Mouse (Mus musculus) forebrain, embryonic 10.5 days (tissue): ENCODE results near the gene Tinagl1. TPM values are rescaled to one million over a fixed set of nuclear protein-coding genes. Genes with fewer than 3 reads are reported as not detected.

ENCODE experiments used
- DNase-seq: peaks from one replicate; pipeline ENCODE4 v3.0.0-alpha.2; 2017; ENCODE audit warnings: low spot score; ENCODE audit errors: extremely low spot score
- H3K27ac ChIP-seq: fragments of 300-500 bp; sonication (generic); 2 replicates; pipeline ENCODE4 v1.5.1; 2016; ENCODE audit warnings: mild to moderate bottlenecking
- H3K27me3 ChIP-seq: fragments of 300-500 bp; sonication (generic); 2 replicates; pipeline ENCODE4 v1.6.1; 2016; ENCODE audit warnings: mild to moderate bottlenecking; ENCODE audit not compliant: poor library complexity, severe bottlenecking
- H3K36me3 ChIP-seq: fragments of 300-500 bp; sonication (generic); replicated peaks from 2 replicates; pipeline ENCODE4 v1.6.1; 2016; ENCODE audit warnings: mild to moderate bottlenecking, moderate library complexity
- H3K4me1 ChIP-seq: fragments of 300-500 bp; sonication (generic); 2 replicates; pipeline ENCODE4 v1.6.1; 2016
- H3K4me3 ChIP-seq: fragments of 300-500 bp; sonication (generic); 2 replicates; pipeline ENCODE4 v1.5.1; 2016; ENCODE audit warnings: mild to moderate bottlenecking, moderate library complexity
- H3K9me3 ChIP-seq: fragments of 300-500 bp; sonication (generic); 2 replicates; pipeline ENCODE4 v1.6.1; 2016; ENCODE audit warnings: mild to moderate bottlenecking, moderate library complexity
- WGBS: fragments of 180-500 bp; shearing (Covaris S2); methylation state at CpG from one replicate; pipeline ENCODE4 v1.1.7; 2016; 5-methylcytosine and 5-hydroxymethylcytosine counted together
- polyA plus RNA-seq: library from polyadenylated mRNA; unstranded; fragments of >200 nt; fragmentation: Nextera tagmentation; extraction: Ambion mirVana; gene quantifications from 2 replicates; pipeline ENCODE4 v1.2.1, GENCODE M21; 2016

Tinagl1 gene
- polyA plus RNA-seq, 1 experiment from 2014 or later: 7.2 TPM

GRCm38 (mm10) chr4:130130641-130131350 is 44.1 kb downstream of the Tinagl1 start:
- DNase-seq: no peak
- H3K9me3 ChIP-seq: no peaks in the 10 kb centered on the region
- peaks cover 54% of the 10 kb centered on the region for H3K4me1 ChIP-seq
- H3K36me3 ChIP-seq: peaks cover 25% of the 10 kb centered on the region
- H3K4me3 ChIP-seq: no peak overlapping the region
- peaks cover 8% of the 10 kb centered on the region; the same call in 1 of the 2 replicates for H3K27me3 ChIP-seq
- 48% methylated on average over 13 of the region's 13 CpGs for WGBS
- no peak overlapping the region for H3K27ac ChIP-seq

GRCm38 (mm10) chr4:130130082-130130481 is 44.8 kb downstream of the Tinagl1 start:
- WGBS: 85% methylated on average over 10 of the region's 10 CpGs
- H3K9me3 ChIP-seq: no peaks in the 10 kb centered on the region
- H3K4me1 ChIP-seq: peaks cover 52% of the 10 kb centered on the region
- DNase-seq: no peak
- H3K27ac ChIP-seq: no peak overlapping the region
- H3K36me3 ChIP-seq: peaks cover 32% of the 10 kb centered on the region
- no peak overlapping the region for H3K4me3 ChIP-seq
- H3K27me3 ChIP-seq: peaks cover 4% of the 10 kb centered on the region; the same call in 1 of the 2 replicates

GRCm38 (mm10) chr4:130128907-130129306 is 46.0 kb downstream of the Tinagl1 start:
- H3K27ac ChIP-seq: no peak overlapping the region
- peaks cover 42% of the 10 kb centered on the region for H3K4me1 ChIP-seq
- 81% methylated on average over 5 of the region's 5 CpGs for WGBS
- no peak for DNase-seq
- H3K4me3 ChIP-seq: no peak overlapping the region
- H3K36me3 ChIP-seq: peaks cover 44% of the 10 kb centered on the region
- peaks cover 4% of the 10 kb centered on the region; the same call in 1 of the 2 replicates for H3K27me3 ChIP-seq
- H3K9me3 ChIP-seq: no peaks in the 10 kb centered on the region

- Histone ChIP-seq H3K36me3 (peaks cover 74% of the 10 kb centered on the region), H3K4me3 (no peak overlapping the region), H3K27me3 (no peaks in the 10 kb centered on the region), H3K27ac (peak overlapping the region; percentile 48), H3K4me1 (peaks cover 41% of the 10 kb centered on the region), H3K9me3 (no peaks in the 10 kb centered on the region)
- WGBS: 71% methylated on average over 5 of the region's 5 CpGs
- DNase-seq: no peak
Observed at GRCm38 (mm10) chr4:130125935-130126334, 49.0 kb downstream of the Tinagl1 start.

- DNase-seq: no peak
- Histone ChIP-seq H3K4me3 (no peak overlapping the region), H3K9me3 (no peaks in the 10 kb centered on the region), H3K36me3 (peaks cover 79% of the 10 kb centered on the region), H3K27ac (no peak overlapping the region), H3K4me1 (peaks cover 33% of the 10 kb centered on the region), H3K27me3 (no peaks in the 10 kb centered on the region)
- 92% methylated on average over 6 of the region's 6 CpGs for WGBS
Observed at GRCm38 (mm10) chr4:130125164-130125563, 49.8 kb downstream of the Tinagl1 start.

GRCm38 (mm10) chr4:130124110-130124509 is 50.8 kb downstream of the Tinagl1 start:
- WGBS: 91% methylated on average over 4 of the region's 4 CpGs
- H3K27me3 ChIP-seq: no peaks in the 10 kb centered on the region
- no peaks in the 10 kb centered on the region for H3K9me3 ChIP-seq
- 0 out of 2 replicates have a peak overlapping the region, but pooled peaks have one; percentile 8 for H3K27ac ChIP-seq
- H3K4me1 ChIP-seq: peaks cover 25% of the 10 kb centered on the region
- DNase-seq: no peak
- H3K4me3 ChIP-seq: no peak overlapping the region
- H3K36me3 ChIP-seq: peaks cover 79% of the 10 kb centered on the region

GRCm38 (mm10) chr4:130123020-130123419 is 51.9 kb downstream of the Tinagl1 start:
- no peak overlapping the region for H3K4me3 ChIP-seq
- WGBS: 91% methylated on average over 5 of the region's 5 CpGs
- H3K36me3 ChIP-seq: peaks cover 76% of the 10 kb centered on the region
- no peaks in the 10 kb centered on the region for H3K27me3 ChIP-seq
- no peak overlapping the region for H3K27ac ChIP-seq
- H3K4me1 ChIP-seq: peaks cover 25% of the 10 kb centered on the region
- no peaks in the 10 kb centered on the region for H3K9me3 ChIP-seq
- DNase-seq: no peak

- H3K36me3 ChIP-seq: peaks cover 61% of the 10 kb centered on the region
- no peak overlapping the region for H3K4me3 ChIP-seq
- H3K9me3 ChIP-seq: no peaks in the 10 kb centered on the region
- no peak overlapping the region for H3K27ac ChIP-seq
- H3K4me1 ChIP-seq: peaks cover 22% of the 10 kb centered on the region
- no peaks in the 10 kb centered on the region for H3K27me3 ChIP-seq
- no peak for DNase-seq
- WGBS: 71% methylated on average over 8 of the region's 8 CpGs
Observed at GRCm38 (mm10) chr4:130121560-130121959, 53.4 kb downstream of the Tinagl1 start.

- Histone ChIP-seq H3K4me3 (no peak overlapping the region), H3K4me1 (peaks cover 13% of the 10 kb centered on the region), H3K36me3 (peaks cover 54% of the 10 kb centered on the region), H3K27me3 (no peaks in the 10 kb centered on the region), H3K9me3 (no peaks in the 10 kb centered on the region), H3K27ac (no peak overlapping the region)
- 82% methylated on average over 4 of the region's 4 CpGs for WGBS
- DNase-seq: no peak
Observed at GRCm38 (mm10) chr4:130120752-130121151, 54.2 kb downstream of the Tinagl1 start.

Other genes starting within 250 kb of the Tinagl1 start
- gene Spocd1, start 245.9 kb downstream of the Tinagl1 start, polyA plus RNA-seq: not detected in 2 replicates
- 0.84 and 1.4 TPM in 2 replicates for gene Adgrb2, start 190.3 kb downstream of the Tinagl1 start, polyA plus RNA-seq
- gene Col16a1, start 127.3 kb downstream of the Tinagl1 start, polyA plus RNA-seq: 2.3 and 2.4 TPM in 2 replicates
- gene Pef1, start 72.6 kb downstream of the Tinagl1 start, polyA plus RNA-seq: 69.8 and 70.4 TPM in 2 replicates
- gene Hcrtr1, start 35.8 kb downstream of the Tinagl1 start, polyA plus RNA-seq: 0.32 and 0.36 TPM in 2 replicates
- not detected in 2 replicates for gene Gm853, start 47.3 kb upstream of the Tinagl1 start, polyA plus RNA-seq
- gene Serinc2, start 104.1 kb upstream of the Tinagl1 start, polyA plus RNA-seq: 53.3 and 63.2 TPM in 2 replicates
- gene Fabp3, start 133.5 kb upstream of the Tinagl1 start, polyA plus RNA-seq: 16.2 and 18.8 TPM in 2 replicates
- not detected in 2 replicates for gene Gm10570, start 133.6 kb upstream of the Tinagl1 start, polyA plus RNA-seq
- gene Zcchc17, start 184.8 kb upstream of the Tinagl1 start, polyA plus RNA-seq: 68.8 and 72.4 TPM in 2 replicates
- gene Snrnp40, start 185.0 kb upstream of the Tinagl1 start, polyA plus RNA-seq: 233 and 235 TPM in 2 replicates